Mouse (Mus musculus): ENCODE measurements at regions not wholly inside any gene's neighbourhood (a gene's known extent, or its start where the extent isn't known, plus 50 kb on each side); places are given as distances from the start of the nearest gene placed in this dataset.

- WGBS, result 75% methylated on average over 2 of the region's 2 CpGs
- no peaks in the 10 kb centered on the region for H3K4me1 ChIP-seq (ENCODE audit: control insufficient read depth, insufficient read depth, low read length)
These were observed 143.3 kb downstream of the Nedd1 start for GRCm38 (mm10) chr10:92578872-92579271.

GRCm38 (mm10) chr10:92570496-92570895 lies 151.7 kb downstream of the Nedd1 start:
- Histone ChIP-seq H3K4me1 (ENCODE audit: control insufficient read depth, insufficient read depth, low read length) (no peaks in the 10 kb centered on the region), H3K27ac (ENCODE audit: low read length) (no peak overlapping the region), H3K9ac (ENCODE audit: low read length) (no peak overlapping the region), H3K27me3 (ENCODE audit: control insufficient read depth, insufficient read depth, low read length) (no peaks in the 10 kb centered on the region), H3K4me3 (replicated peaks; ENCODE audit: low read length) (no peak overlapping the region), H3K4me2 (ENCODE audit: low read depth, low read length) (no peak overlapping the region), H3K9me3 (replicated peaks; ENCODE audit: control insufficient read depth, low read length) (no peaks in the 10 kb centered on the region), H3K36me3 (ENCODE audit: control insufficient read depth, insufficient read depth, low read length) (no peaks in the 10 kb centered on the region)
- no peak for ATAC-seq (ENCODE audit: insufficient read depth, low FRiP score)

More at GRCm38 (mm10) chr10:92578872-92579271, 143.3 kb downstream of the Nedd1 start:
- ATAC-seq (ENCODE audit: insufficient read depth, low FRiP score), result no peak
- Histone ChIP-seq H3K9ac (ENCODE audit: low read length) (no peak overlapping the region), H3K27ac (ENCODE audit: low read length) (no peak overlapping the region), H3K9me3 (replicated peaks; ENCODE audit: control insufficient read depth, low read length) (no peaks in the 10 kb centered on the region), H3K4me3 (replicated peaks; ENCODE audit: low read length) (no peak overlapping the region), H3K4me2 (ENCODE audit: low read depth, low read length) (no peak overlapping the region), H3K27me3 (ENCODE audit: control insufficient read depth, insufficient read depth, low read length) (no peaks in the 10 kb centered on the region), H3K36me3 (ENCODE audit: control insufficient read depth, insufficient read depth, low read length) (no peaks in the 10 kb centered on the region)

GRCm38 (mm10) chr10:92557463-92557862 lies 164.8 kb downstream of the Nedd1 start:
- no peak overlapping the region for H3K9ac ChIP-seq (ENCODE audit: low read length)
- no peaks in the 10 kb centered on the region for H3K36me3 ChIP-seq (ENCODE audit: control insufficient read depth, insufficient read depth, low read length)
- no peak overlapping the region for H3K4me3 ChIP-seq (replicated peaks; ENCODE audit: low read length)
- H3K27ac ChIP-seq (ENCODE audit: low read length), result no peak overlapping the region; the same call in 1 of the 2 replicates
- WGBS, result 66% methylated on average over 4 of the region's 4 CpGs
- H3K27me3 ChIP-seq (ENCODE audit: control insufficient read depth, insufficient read depth, low read length), result no peaks in the 10 kb centered on the region
- ATAC-seq (ENCODE audit: insufficient read depth, low FRiP score), result no peak
- no peak overlapping the region for H3K4me2 ChIP-seq (ENCODE audit: low read depth, low read length)
- H3K4me1 ChIP-seq (ENCODE audit: control insufficient read depth, insufficient read depth, low read length), result peaks cover 12% of the 10 kb centered on the region; the same call in 1 of the 2 replicates
- no peaks in the 10 kb centered on the region for H3K9me3 ChIP-seq (replicated peaks; ENCODE audit: control insufficient read depth, low read length)

GRCm38 (mm10) chr10:92556526-92557422 lies 165.4 kb downstream of the Nedd1 start:
- H3K9me3 ChIP-seq (replicated peaks; ENCODE audit: control insufficient read depth, low read length), result no peaks in the 10 kb centered on the region
- H3K27me3 ChIP-seq (ENCODE audit: control insufficient read depth, insufficient read depth, low read length), result no peaks in the 10 kb centered on the region
- H3K4me1 ChIP-seq (ENCODE audit: control insufficient read depth, insufficient read depth, low read length), result peaks cover 12% of the 10 kb centered on the region; the same call in 1 of the 2 replicates
- H3K4me3 ChIP-seq (replicated peaks; ENCODE audit: low read length), result no peak overlapping the region; the same call in 1 of the 2 replicates
- no peaks in the 10 kb centered on the region for H3K36me3 ChIP-seq (ENCODE audit: control insufficient read depth, insufficient read depth, low read length)
- peak overlapping the region; percentile 22 for H3K4me2 ChIP-seq (ENCODE audit: low read depth, low read length)
- 11% methylated on average over 8 of the region's 8 CpGs for WGBS
- peak; percentile 69 for ATAC-seq (ENCODE audit: insufficient read depth, low FRiP score)
- peak overlapping the region; percentile 35; the same call in 1 of the 2 replicates for H3K27ac ChIP-seq (ENCODE audit: low read length)
- no peak overlapping the region for H3K9ac ChIP-seq (ENCODE audit: low read length)

- Histone ChIP-seq H3K27ac (ENCODE audit: low read length) (0 out of 2 replicates have a peak overlapping the region, but pooled peaks have one; percentile 35), H3K36me3 (ENCODE audit: control insufficient read depth, insufficient read depth, low read length) (no peaks in the 10 kb centered on the region), H3K4me3 (replicated peaks; ENCODE audit: low read length) (no peak overlapping the region; the same call in 1 of the 2 replicates), H3K4me1 (ENCODE audit: control insufficient read depth, insufficient read depth, low read length) (peaks cover 12% of the 10 kb centered on the region; the same call in 1 of the 2 replicates), H3K9me3 (replicated peaks; ENCODE audit: control insufficient read depth, low read length) (no peaks in the 10 kb centered on the region), H3K4me2 (ENCODE audit: low read depth, low read length) (peak overlapping the region; percentile 22), H3K9ac (ENCODE audit: low read length) (no peak overlapping the region), H3K27me3 (ENCODE audit: control insufficient read depth, insufficient read depth, low read length) (no peaks in the 10 kb centered on the region)
- no peak for ATAC-seq (ENCODE audit: insufficient read depth, low FRiP score)
- WGBS, result 37% methylated on average over 13 of the region's 13 CpGs
These were observed 166.3 kb downstream of the Nedd1 start for GRCm38 (mm10) chr10:92555727-92556525.

GRCm38 (mm10) chr10:92553966-92554365 lies 168.3 kb downstream of the Nedd1 start:
- Histone ChIP-seq H3K4me2 (ENCODE audit: low read depth, low read length) (no peak overlapping the region), H3K27me3 (ENCODE audit: control insufficient read depth, insufficient read depth, low read length) (no peaks in the 10 kb centered on the region), H3K9ac (ENCODE audit: low read length) (no peak overlapping the region), H3K4me3 (replicated peaks; ENCODE audit: low read length) (no peak overlapping the region), H3K9me3 (replicated peaks; ENCODE audit: control insufficient read depth, low read length) (no peaks in the 10 kb centered on the region), H3K27ac (ENCODE audit: low read length) (no peak overlapping the region), H3K4me1 (ENCODE audit: control insufficient read depth, insufficient read depth, low read length) (peaks cover 12% of the 10 kb centered on the region; the same call in 1 of the 2 replicates), H3K36me3 (ENCODE audit: control insufficient read depth, insufficient read depth, low read length) (no peaks in the 10 kb centered on the region)
- no peak for ATAC-seq (ENCODE audit: insufficient read depth, low FRiP score)
- WGBS, result 80% methylated on average over 3 of the region's 3 CpGs

- H3K36me3 ChIP-seq (ENCODE audit: control insufficient read depth, insufficient read depth, low read length), result no peaks in the 10 kb centered on the region
- no peak overlapping the region for H3K9ac ChIP-seq (ENCODE audit: low read length)
- no peaks in the 10 kb centered on the region for H3K4me1 ChIP-seq (ENCODE audit: control insufficient read depth, insufficient read depth, low read length)
- no peaks in the 10 kb centered on the region for H3K9me3 ChIP-seq (replicated peaks; ENCODE audit: control insufficient read depth, low read length)
- no peak overlapping the region for H3K27ac ChIP-seq (ENCODE audit: low read length)
- ATAC-seq (ENCODE audit: insufficient read depth, low FRiP score), result no peak
- no peaks in the 10 kb centered on the region for H3K27me3 ChIP-seq (ENCODE audit: control insufficient read depth, insufficient read depth, low read length)
- H3K4me2 ChIP-seq (ENCODE audit: low read depth, low read length), result no peak overlapping the region
- WGBS, result 64% methylated on average over 4 of the region's 4 CpGs
- H3K4me3 ChIP-seq (replicated peaks; ENCODE audit: low read length), result no peak overlapping the region
These were observed 173.2 kb downstream of the Nedd1 start for GRCm38 (mm10) chr10:92548875-92549586.

GRCm38 (mm10) chr10:92538433-92538832 lies 183.8 kb downstream of the Nedd1 start:
- H3K9me3 ChIP-seq (replicated peaks; ENCODE audit: control insufficient read depth, low read length), result no peaks in the 10 kb centered on the region
- H3K4me3 ChIP-seq (replicated peaks; ENCODE audit: low read length), result no peak overlapping the region
- H3K4me1 ChIP-seq (ENCODE audit: control insufficient read depth, insufficient read depth, low read length), result no peaks in the 10 kb centered on the region
- no peaks in the 10 kb centered on the region for H3K27me3 ChIP-seq (ENCODE audit: control insufficient read depth, insufficient read depth, low read length)
- H3K27ac ChIP-seq (ENCODE audit: low read length), result no peak overlapping the region
- no peaks in the 10 kb centered on the region for H3K36me3 ChIP-seq (ENCODE audit: control insufficient read depth, insufficient read depth, low read length)
- H3K9ac ChIP-seq (ENCODE audit: low read length), result no peak overlapping the region
- no peak for ATAC-seq (ENCODE audit: insufficient read depth, low FRiP score)
- WGBS, result 77% methylated on average over 4 of the region's 4 CpGs
- no peak overlapping the region for H3K4me2 ChIP-seq (ENCODE audit: low read depth, low read length)

All from stomach, embryonic 16.5 days (tissue).